Mouse (Mus musculus) 3T3-L1 (cell line): Measurements from ENCODE around the gene Ganab.
"Not testable (repeated sequence)": the region's sequence is repeated elsewhere in the genome, so short reads cannot be mapped to it uniquely, and the experiment has no call there.

Experiments used
- DNase-seq: peaks from one replicate; pipeline ENCODE4 v3.0.0-alpha.2; 2015; ENCODE audit warnings: low read depth, low spot score

Gene Ganab

GRCm38 (mm10) chr19:8897865-8898495, at the start of gene Ganab:
Gene Ganab, plus strand, starts transcription at chr19:8898071.
- peak; percentile 99 for DNase-seq

DNA sequence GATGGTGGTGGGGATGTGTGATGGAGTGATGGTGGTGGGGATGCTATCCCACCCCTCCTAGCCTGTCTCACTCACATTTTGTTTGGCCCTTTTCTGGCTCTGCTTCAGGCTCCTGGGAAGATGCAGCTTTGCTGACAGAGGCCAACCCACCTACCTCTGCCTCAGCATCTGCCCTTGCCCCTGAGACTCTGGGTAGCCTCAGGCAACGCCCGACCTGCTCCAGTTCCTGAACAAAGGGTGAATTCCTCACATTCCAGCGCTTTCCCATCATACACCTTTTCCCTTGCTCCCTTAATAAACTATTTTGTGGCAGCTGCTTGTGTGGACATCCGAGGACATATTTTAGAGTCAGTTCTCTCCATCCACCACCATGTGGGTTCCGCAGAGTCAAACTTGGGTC, 49.5 kb upstream of the Ganab start:
- DNase-seq: no peak

DNA sequence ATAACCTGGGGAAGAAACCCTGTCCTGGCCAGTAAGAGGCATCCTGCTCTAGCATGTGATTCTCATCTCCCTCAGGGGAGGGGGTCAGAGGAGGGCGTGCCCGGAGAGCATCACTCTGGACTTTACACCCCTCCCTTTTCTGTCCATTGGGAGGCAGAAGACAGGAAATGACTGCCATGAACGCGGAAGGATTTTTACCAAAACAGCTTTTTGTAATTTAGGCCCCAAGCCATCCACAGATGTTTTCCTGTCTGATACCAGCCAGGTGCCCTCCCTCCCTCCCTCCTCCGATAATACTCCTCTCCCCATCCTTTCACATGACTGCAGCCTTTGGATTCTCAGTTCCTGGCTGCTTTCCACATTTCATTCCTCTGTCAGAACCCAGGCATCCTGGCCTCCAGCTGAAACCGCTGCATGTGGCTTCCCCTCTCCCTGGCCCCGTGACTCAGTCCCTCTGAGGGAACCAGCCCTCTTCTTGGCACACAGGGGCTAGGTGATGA, 47.4 kb upstream of the Ganab start, which contains the start of gene Lrrn4cl:
Gene Lrrn4cl, plus strand, starts transcription at position 367 of the 500 bp plus-strand sequence.
- DNase-seq: peak; percentile 99

- no peak for DNase-seq
Measured at GRCm38 (mm10) chr19:8851639-8852038, 46.2 kb upstream of the Ganab start.

DNA sequence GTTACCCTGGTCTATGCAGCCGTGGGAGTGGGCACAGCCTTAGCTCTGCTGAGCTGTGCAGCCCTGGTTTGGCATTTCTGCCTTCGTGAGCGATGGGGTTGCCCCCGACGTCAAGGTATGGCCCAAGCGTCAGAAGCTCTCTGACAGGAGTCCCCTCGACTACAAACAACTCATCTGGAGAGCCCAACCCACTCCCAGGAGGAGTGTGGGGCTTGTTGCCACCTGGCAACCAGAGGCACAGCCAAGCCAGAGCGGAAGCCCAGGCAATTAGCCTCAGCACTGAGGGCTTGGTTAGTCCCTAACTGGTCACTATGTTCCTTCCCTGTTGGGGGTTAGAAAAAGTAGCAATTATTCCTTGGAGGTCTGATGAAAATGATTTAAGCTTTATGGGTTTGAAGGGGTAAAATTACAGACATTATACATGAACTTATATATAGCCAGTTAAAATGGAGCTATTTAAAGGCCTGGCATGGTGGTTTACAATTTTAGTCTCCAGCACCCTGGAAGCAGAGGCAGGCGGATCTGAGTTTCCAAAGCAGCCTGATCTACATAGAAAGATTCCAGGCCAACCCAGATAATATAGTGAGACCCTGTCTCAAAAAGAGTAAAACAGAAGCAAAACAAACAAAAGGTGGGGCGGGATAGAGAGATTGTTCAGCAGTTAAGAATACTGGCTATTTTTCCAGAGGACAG, 45.5 kb upstream of the Ganab start:
- DNase-seq: no peak

DNA sequence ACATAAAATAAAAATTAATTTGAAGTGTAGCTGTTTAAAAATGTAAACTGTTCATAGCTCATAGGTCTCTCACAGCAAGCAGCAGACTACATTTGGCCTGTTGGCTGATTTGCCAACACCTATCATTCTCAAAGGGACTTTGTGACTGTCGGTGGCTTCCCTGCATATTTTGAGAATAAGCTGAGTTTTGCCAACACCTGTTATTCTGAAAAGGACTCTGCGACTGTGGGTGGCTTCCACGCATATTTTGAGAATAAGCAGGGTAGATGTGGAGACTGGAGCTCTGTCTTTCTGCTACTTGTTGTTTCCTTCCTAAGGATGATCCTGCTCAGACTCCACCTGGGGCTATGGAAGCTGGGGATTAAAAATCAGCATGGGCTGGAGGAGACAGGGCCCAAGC, 44.8 kb upstream of the Ganab start:
- no peak for DNase-seq

GRCm38 (mm10) chr19:8857689-8858088, 40.2 kb upstream of the Ganab start:
- peak; percentile 82 for DNase-seq

DNA sequence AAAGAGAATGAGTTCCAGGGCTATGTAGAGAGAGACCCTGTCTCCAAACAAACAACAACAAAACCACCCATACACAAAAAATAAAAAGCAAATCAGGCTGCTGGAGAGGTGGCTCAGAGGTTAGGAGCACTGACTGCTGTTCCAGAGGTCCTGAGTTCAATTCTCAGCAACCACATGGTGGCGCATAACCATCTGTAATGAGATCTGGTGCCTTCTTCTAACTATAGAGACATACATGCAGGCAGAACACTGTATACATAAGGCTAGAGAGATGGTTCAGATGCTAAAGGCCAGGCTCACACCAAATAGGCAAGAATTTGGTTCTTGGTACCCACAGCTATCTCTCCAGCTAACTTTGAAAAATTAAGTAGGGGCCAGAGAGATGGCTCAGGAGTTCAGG, 38.9 kb upstream of the Ganab start:
- peak; percentile 71 for DNase-seq

DNA sequence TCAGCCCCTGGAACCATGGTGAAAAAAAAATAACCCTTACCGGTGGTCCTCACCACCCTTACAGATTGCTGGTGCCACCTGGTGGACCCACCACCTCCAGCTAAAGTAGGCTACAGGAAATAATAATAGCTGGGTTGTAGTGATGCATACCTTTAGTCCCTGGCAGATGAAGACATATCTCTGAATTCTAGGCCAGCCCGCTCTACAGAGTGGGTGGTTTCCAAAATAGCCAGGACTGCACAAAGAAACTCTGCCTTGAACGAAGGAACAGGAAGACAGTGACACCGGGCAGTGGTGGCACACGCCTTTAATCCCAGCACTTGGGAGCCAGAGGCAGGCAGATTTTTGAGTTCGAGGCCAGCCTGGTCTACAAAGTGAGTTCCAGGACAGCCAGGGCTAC, 33.6 kb upstream of the Ganab start:
- DNase-seq: no peak

GRCm38 (mm10) chr19:8870381-8870780, 27.5 kb upstream of the Ganab start:
- not testable (repeated sequence) for DNase-seq

DNA sequence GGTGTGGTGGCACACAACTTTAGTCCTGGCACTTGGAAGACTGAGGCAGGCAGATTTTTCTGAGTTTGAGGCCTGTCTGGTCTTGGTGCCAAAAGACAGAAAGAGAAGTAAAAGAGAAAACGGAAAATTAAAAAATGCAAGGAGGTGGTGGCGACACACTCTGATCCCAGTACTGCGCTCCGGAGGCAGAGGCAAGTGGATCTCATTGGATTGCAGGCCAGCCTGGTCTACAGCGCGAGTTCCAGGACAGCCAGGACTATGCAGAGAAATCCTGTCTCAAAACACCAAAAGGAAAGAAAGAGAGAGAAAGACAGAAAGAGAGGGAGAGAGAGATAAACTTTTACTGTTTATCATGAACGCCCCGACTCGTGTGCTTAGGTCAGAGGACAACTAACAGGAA, 27.0 kb upstream of the Ganab start:
- peak; percentile 39 for DNase-seq

DNA sequence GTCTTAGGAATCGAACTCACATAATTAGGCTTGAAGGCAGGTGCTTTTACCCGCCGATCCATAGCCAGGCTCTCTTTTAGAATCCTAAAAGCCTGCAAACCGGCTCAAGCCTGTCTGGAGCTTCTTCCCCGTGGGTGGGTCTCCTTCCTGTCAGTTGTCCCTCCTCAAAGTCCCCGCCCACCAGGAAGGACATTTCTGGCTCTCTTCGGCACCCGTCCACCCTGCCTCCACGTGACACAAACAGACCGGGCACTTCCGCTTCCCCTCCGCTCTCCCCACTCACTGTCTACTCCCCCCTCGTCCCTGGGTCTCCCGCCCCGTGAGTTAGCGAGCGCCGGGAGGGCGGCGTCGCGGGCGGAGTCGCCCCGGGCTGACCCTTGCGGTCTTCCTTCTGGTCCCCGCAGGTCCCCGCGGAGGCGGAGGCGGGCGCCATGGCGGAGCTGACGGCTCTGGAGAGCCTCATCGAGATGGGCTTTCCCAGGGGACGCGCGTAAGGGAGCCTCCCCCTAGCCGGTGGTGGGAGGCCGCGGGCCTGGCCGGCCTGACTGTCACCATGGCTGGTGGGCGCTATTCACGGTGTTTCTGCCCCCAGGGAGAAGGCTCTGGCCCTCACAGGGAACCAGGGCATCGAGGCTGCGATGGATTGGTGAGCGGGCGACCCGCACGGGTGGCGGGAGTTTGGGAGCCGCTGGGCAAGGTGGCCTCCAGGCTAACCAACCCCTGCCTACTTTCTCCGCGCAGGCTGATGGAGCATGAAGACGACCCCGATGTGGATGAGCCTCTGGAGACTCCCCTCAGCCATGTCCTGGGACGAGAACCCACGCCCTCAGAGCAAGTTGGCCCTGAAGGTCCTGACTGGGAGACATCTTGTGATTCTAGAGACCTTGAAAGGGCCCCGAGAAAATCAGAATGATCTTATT, 26.3 kb upstream of the Ganab start, which contains the start of gene Ubxn1:
Gene Ubxn1, plus strand, starts transcription at position 230 of the 920 bp plus-strand sequence.
- DNase-seq: peak; percentile 100

- DNase-seq: no peak
Measured at GRCm38 (mm10) chr19:8872266-8872840, 25.5 kb upstream of the Ganab start.

DNA sequence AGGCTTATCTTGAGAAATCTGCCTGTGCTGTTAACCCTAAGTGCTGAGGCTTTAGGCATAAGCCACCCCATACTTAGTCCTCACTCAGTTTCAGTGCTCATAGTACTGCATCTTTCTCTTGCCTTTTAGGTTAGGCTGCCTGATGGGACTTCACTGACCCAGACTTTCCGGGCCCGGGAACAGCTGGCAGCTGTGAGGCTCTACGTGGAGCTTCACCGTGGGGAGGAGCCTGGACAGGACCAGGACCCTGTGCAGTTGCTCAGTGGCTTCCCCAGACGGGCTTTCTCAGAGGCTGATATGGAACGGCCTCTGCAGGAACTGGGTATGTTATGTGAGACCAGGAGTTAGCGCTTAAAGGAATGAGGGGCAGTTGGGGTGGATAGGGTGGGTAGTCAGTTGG, 22.8 kb upstream of the Ganab start:
- DNase-seq: no peak

DNA sequence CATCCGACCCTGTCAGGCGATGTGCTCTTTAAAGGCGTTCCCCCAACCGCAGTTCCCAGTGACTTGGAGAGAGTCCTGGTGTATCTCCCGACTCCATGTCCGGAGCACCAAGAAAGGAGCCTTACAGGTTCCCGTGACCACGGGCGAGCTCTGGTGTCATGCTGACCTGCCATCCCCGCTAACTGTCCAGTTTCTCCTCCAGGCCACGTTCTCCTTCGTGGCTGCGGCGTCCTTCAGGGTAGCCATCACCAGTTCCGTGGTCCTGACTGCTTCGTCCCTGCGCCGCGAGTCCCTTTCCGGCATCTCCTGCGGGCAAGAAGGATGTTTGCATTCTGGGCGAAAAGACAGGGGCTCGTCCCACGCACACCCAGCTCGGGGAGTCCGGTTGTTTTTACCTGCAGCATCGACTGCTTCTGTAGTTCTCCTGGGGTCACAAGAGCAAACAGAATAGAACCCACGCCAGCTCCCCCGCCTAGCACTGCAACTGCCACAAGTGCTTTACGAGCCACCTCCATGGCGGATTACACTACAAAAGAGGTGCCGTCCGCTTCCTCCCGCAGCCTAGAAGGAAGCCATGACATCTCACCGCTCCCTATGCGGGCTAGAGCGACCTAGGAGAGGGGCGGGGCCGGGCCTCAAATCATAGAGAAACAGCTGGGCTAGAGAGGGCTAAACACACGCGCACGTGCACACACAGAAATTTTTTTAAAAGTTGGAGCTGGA, 17.4 kb upstream of the Ganab start, which contains the start of gene Uqcc3:
Gene Uqcc3, minus strand, starts transcription at position 613 of the 723 bp plus-strand sequence.
- peak; percentile 94 for DNase-seq

DNA sequence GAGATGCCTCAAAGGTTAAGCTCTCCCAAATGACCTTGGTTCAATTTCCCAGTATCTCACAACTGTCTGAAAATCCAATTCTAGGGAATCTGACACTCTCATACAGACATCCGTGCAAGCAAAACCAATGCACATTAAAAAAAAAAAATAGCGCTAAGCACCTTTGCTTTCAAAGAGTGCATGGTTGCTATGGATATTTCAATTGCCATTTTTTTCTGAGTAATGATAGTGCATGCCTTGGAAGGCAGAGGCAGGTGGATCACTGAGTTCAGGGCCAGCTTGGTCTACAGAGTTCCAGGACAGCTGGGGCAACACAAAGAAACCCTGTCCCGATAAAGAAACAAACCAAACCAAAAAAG, 16.9 kb upstream of the Ganab start:
- DNase-seq: no peak

DNA sequence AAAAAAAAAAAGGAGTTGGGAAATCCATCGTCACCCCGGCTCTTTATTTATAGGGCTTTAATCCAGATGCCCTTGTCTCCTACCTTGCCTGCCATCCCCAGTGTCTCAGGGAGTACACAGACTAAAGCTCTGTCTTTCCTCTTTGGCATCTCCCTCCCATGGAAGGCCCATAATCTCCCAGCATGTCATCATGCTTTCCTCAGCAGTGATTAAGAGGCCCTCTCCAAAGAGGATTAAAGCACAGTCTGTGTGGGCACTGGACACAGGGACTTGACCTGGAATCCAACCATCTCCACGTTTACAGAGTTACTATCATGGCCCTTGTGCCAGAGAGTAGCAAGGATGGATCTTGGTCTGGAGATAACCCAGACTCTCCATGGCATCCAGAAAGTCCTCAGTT, 14.3 kb upstream of the Ganab start, which contains the start of the genes Lbhd1 and Gm49403:
Gene Lbhd1, plus strand, starts transcription at position 117 of the 400 bp plus-strand sequence.
Gene Gm49403, plus strand, starts transcription at position 315 of the 400 bp plus-strand sequence.
- DNase-seq: no peak

DNA sequence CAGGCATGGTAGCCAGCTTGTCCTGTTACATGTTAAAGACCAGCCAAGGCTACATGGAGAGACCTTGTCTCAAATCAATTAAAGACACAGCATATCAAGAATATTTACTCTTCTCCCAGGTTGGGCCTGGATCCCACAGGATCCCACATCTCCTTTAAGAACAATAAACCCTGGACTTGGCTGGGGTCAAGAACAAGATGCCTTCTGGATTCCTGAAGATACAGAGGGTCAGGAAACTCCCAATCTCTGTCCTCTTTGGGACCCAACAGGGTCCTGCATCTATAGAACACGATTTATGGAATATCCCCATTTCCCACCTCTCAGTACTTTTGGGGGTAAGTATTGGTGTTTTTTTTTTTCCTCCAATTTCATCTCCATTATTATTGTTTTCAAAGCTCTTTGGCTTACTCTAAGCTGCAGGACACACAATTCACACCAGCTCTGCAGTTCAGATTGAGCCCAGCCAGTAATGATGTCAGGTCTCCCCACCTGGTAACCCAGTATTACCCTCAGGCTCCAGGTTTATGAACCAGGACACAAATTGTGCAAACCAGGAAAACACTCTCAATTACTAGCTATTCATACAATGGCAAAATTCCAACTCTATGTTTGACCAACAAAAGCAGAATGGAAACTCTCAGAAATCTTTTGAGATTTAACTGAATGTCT, 10.8 kb upstream of the Ganab start:
- peak; percentile 37 for DNase-seq

DNA sequence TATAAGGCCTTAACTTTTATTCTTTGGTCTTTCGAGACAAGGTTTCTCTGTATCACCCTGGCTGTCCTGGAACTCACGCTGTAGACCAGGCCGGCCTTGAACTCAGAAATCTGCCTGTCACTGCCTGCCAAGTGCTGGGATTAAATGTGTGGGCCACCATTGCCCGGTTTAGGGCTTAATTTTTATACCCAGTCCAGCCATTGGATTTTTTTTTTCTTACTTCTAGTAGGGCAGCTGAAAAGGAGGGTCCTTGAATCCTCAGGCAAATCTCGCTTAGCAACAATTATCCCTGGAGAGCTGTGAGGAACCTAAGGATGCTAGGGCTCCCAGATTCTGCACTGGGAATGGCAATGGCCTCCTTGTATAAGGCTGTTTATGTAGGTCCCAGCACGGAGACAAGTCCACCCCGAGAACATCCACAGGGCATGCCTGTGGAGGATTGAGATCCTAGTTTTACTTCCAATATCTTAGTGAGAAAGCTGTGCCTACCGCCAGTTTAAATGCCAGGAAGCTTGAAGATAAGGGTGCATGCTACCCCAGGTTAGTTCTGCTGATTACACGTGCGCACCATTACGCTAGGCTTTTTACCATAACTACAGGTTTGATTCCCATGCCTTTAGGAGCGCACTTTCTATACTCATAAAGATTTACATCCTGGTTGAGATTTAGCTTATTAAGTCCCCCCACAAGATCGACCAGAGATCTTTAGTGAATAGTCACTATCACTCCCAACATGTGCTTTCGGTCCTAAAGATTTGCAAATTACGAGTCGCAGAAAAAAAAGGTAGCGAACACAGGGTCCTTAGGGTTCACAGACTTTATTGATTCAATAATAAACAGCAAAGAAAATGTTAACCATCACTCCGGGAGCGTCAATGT, 10.0 kb upstream of the Ganab start:
- peak; percentile 36 for DNase-seq
